Mouse (Mus musculus): ENCODE data around the gene Gm9837.

DNA sequence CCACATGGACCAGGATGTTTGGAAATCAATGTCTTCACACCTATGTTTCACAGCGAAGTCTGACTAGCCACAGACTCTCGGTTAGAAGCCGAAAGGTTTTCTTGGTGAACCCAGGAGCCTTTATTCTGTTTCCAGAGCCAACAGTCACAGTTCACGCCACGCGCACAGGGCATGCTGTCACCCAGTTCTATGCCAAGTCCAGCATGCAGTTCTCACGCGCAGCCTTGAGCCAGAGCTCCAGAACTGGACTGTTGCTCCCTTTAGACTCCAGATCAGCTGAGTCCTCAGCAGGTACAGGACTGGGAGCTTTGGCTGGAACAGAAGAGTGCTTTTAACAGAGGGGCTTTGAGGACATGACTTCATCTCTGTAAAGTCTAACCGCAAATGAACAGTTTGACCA is 17.9 kb downstream of the Gm9837 start:
- no peak for TF ChIP-seq HCFC1 (IDR thresholded peaks at IDR 0.05; ENCODE audit: borderline replicate concordance, insufficient read depth, low read length)
- TF ChIP-seq ZC3H11A (IDR thresholded peaks at IDR 0.05; ENCODE audit: borderline replicate concordance, low read depth, low read length): no peak
- TF ChIP-seq CHD2 (IDR thresholded peaks at IDR 0.05; ENCODE audit: low read depth, low read length): no peak
- no peak for TF ChIP-seq MAFK (IDR thresholded peaks at IDR 0.05; ENCODE audit: insufficient read depth, low read depth, low read length)
